Mouse (Mus musculus): ENCODE results near the gene Nrap.

Nrap gene

DNA sequence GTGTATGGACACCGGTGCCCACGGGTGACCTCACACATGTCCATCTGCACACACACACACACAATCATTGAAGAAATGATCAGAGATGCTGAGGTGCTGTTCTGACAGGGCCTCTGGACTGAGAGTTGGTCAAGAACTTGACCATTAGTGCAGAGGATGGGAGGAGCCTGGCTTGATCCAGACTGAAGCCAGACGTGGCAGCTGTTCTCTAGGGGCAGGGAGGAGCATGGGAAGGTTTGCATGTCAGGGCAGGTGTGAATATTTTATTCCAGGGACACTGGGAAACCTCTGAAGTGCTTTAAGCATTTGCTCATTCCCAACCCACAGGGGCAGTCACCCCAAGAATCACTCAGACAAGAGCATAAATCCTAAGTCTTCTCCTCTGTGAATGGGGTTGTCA, 92.6 kb downstream of the Nrap start:
- in situ Hi-C loops (cut with MboI): no loop called here

DNA sequence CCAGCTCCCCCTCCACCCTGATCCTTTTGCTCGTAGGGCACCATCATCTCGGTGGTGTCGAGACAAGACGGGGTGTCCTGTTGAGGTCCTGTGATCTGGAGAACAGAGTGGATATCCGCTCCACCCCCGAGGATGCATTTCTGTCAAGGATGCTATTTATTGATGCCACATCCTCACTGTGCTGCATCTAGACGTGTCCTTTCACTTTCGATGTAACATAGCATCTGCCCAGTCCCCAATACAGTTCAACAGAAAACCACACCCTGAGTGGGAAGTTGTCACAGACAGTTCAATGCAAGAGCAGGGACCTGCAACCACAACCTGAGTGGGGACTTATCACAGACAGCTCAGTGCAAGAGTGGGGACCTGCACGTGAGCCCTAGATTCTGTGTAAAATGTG, 93.2 kb downstream of the Nrap start:
- in situ Hi-C loops (cut with MboI): no loop called here

DNA sequence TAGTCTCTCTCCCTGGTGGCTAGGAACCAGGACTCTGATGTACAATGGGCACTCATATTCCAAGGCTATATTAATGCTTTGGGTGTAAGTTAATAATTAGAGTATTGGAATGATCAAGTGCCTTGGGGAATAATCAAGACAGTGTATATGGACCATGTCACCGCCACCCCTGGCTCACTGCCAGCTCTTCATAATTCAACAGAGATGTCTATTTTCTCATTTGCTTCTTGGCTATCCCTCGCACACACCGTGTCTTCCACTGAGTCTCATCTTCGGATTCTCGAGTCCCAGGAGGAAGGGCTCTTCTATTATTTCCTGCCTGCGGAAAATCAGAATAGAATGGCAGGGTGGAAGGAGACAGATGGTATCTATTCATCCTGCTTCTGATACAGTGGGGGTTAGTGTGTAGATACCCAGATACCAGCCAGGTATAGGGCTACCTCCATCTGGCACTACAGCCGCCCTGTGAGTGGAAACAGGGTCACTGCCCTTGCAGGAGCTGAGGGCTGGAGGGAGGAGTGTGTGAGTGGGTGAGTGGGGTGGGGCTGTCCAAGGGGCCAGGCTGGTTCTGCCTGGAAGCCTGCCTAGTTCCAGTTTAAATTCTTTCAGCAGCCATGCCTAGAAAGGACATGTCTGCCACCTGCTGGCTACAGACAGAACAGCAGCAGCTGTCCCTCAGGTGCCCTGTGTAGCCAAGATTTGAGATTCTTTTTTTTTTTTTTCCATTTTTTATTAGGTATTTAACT, 95.0 kb downstream of the Nrap start:
- in situ Hi-C loops (cut with MboI): no loop called here

DNA sequence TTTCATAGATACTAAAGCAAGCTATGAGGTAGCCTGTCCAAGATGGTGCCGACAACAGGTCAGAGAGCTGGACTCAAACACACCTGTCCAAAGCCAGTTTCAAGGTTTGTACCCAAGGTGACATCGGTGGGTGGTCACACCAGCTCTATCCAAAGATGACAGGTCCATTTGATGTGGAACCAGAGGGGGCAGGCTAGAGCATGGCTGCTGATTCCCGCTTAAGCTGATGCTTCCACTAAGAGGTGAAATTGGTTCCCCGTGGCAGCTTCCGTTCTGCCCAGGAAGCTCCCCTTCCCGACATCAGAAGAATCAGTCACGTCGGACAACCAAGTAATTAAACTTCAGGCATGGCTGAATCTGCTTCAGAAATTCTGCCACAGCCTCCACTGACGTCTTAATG, 97.5 kb downstream of the Nrap start:
- in situ Hi-C loops (cut with MboI): no loop called here

DNA sequence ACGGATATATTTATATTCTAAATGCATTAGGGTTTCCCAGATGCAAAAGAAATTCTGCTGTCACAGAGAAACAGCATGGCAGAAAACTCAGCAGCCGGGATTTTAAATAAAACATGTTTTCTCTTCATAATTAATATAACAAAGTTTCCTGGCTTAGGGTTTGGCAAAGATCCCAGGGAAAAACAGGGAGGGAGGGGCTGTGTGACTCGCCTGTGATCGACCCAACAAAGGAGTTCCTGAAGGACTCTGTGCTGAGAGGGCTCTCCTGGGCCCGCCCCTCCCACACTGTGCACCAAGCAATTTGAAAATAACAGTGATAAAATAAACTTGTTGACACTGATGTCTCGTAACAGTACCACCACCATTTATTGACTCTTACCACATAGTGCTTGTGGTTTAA, 97.9 kb downstream of the Nrap start:
- in situ Hi-C loops (cut with MboI): no loop called here

DNA sequence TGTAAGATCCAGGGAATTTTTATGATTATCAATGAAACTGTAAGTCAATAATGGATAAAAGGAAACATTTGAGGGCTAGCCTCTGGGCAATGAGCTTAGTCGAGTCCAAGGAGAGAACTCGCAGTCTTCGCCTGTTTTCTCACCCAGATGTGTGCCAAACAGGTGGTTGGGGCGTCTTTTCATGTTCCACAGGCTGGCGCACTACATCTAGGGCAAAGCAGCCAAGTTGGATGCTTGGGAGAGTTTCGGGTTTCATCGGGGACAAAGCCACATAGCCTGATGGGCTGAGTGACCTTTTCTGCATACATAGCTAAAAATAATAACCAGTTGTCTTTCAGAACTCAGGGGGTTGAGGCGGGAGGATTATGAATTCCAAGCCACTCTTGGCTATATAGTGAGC, 100.2 kb downstream of the Nrap start:
- in situ Hi-C loops (cut with MboI): no loop called here

DNA sequence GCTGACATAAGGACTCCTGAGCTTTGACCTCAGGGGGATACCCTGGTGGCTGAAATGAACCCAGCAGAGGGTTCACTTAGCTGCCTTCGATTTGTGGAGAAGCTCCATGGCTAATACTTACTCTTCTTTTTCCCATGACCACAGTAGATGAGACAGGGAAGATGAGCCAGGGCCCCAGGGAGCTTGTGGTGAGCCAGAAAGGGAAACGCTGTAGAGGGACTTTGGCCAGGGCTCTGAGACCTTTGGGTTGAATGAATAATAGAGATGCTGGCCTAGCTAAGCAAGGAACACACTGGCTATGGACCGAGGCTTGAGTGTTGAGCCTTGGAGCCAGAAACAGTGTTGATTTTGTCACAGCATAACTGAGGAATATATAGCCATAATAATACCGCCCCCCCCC, 101.4 kb downstream of the Nrap start:
- in situ Hi-C loops (cut with MboI): no loop called here

DNA sequence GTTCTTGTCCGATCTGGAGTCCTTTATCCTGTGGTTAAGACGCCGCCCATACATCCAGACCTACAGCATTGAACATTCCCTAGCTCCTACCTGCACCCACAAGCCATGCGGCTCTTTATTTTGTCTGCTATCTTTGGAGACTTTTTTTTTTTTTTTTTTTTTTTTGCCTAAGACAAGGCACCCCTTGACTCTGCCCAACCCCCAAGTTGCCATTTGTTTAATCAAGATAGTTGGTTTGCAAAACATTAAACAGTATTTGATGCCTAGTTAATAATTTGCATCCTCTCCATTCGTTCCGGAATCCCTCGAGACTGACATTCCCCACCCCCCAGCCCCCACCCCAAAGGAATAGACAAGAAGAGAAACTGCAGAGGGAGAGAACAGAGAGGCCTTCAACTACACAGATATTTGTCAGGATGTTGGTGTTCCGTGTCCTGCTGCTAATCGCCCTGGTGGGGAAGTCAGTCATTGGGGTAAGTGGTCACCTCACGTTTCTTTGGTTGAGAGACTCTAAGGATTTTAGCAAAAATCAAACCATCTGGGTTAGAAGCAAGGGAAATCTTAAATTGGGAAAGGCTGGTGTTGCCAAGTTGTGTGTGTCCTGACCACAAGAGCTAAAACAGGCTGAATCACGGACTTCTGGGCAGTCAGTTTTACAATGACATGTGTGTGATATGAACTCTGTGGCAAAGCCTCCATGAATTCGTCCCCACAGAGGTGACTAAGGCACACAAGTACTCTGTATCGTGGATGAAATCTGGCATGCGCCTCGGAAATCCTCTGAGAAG, 102.1 kb downstream of the Nrap start:
- in situ Hi-C loops (cut with MboI): no loop called here

DNA sequence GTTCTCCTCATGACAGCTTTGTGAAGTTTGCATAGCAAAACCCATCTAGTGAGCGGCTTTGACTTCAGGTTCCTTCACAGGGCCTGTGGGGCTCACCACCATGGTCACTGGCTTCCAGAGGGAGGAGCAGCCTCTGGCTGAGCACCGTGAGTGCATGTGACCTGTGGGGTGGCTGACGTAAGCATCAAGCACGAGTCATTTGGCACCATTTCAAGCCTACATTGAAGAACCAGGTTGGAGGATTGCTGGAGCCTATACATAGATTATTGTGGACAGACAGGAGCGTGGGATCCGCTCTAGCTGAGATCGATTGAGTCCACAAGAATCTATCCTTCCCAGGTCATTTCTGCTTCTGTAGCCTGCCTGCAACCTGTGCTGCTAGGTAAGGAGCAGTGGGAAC, 103.0 kb downstream of the Nrap start, which contains the start of gene Habp2:
Gene Habp2, plus strand, starts transcription at position 272 of the 400 bp plus-strand sequence.
- in situ Hi-C loops (cut with MboI): no loop called here

DNA sequence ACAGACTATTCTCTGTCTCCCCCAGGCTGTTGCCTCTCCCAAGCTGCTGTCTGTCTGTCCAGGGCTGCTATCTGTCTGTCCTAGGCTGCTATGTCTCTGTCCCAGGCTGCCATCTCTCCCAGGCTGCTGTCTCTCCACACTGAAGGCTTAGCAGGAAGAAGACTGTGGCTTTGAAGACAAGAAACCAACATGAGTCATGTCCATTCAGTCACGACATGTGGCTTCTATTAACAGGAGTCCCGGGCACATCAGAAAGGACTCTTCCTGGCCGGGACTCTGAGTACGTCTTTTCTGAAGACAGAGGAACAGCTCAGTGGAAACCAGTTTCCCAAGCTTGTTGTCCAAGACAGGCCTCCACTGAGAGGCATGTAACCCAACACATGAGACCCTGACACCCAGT, 104.6 kb downstream of the Nrap start:
- in situ Hi-C loops (cut with MboI): no loop called here

DNA sequence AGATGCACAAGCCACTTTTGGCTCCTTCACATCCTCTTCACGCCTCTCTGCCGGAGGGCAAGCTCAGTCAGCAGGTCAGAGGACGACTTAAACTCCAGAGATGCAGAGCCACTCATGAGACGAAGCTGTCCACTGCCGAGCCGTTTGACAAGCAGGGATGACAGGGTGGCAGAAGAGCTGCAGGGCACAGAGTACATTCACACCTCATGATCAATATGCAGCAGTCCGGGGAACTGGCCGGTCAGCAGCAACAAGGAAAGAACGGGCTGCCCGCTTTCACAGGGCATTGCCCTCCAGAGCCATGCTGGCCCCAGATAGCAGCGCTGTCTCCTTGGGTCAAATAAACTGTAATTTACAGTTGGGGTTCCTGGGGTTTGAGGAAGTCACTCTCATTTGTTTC, 111.5 kb downstream of the Nrap start:
- in situ Hi-C loops (cut with MboI): no loop called here

DNA sequence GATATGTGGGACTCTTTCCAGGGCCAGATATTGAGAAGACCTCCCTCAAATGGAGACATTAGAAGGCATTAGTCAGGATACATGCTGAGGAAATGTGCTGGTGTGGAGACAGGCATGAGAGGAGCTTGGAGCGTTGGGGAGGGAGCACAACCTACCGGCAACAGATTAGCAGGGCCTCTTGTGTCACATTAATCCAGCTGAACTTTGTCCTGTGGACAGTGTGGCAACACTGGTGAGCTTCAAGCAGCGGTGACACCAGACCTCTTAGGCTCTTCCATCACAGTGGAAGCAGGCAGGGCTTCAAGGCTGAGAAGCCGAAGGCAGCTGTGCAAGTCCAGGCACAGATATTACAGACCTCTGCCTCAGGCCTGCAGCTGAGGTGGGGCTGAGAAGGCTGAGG, 111.9 kb downstream of the Nrap start:
- in situ Hi-C loops (cut with MboI): no loop called here

DNA sequence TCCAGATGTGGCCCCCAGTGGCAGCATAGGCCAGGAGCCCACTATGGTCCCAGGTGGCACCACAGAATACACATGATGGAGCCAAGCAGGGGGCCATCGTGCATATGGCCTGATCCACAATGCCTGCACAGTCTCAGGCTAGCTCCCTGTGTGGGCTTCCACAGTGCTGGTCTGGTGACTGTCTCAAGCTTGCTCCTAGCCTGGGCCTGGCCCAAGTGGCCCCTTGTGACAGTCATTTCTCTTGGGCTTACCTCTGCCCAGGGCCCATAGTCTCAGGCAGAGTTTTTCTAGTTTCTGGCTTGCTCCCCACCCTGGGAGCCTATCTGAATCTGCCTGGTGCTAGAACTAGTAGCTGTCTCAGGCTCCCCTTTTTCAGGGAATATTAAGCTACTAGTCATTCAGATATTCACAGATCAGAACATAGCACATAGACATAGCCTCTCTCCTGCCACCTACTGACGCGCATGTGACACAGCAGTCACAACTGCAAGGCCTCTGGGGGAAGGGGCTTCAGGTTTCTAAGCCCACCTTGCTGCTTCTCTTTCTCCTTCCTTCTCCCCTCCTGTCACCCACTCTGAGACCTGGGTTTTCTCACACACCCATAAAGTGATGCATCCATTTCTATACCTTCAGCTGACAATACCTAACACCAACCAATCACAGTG, 112.6 kb downstream of the Nrap start:
- in situ Hi-C loops (cut with MboI): no loop called here

DNA sequence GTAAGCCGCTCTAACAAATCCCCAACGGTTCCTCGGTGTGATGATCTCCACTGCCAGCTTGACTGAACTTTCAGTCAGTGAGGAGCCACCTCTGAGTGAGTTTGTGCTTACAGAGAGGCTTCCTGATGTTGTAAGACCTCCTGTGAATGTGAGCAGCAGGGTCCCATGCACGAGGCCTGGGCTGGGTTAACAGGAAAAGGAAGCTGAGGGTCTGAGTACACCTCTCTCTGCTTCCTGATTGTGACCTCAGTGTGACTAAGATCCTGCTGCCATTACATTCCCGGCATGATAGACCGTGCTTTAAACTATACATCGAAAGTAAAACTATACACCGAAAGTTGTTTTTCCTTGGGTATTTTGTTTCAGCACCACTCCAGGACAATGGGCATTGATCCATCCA, 117.8 kb downstream of the Nrap start:
- in situ Hi-C loops (cut with MboI): no loop called here

Measured in mature B cell (primary cell).